Mouse (Mus musculus): ENCODE measurements at regions not wholly inside any gene's neighbourhood (a gene's known extent, or its start where the extent isn't known, plus 50 kb on each side); places are given as distances from the start of the nearest gene placed in this dataset.

DNA sequence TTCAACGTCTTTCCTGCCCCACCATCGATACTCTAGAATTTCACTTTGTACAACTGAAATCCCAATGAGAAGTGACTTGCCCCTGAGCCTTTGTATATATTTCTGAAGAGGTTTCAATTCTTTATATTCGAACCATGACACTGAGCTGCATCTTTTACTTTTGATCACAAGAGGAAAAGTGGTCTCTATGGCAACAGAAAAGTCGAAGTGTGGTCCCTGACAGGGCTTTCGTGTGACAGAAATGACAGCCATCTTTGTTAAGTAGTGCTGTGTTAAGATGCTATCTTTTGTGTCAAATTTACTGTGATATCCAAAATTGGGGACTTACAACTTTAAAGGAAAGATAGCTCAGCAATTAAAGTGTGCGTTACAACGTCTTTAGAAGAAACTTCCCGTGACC is 412.1 kb upstream of the Itga1 start:
- TF ChIP-seq CTCF (IDR thresholded peaks at IDR 0.05; ENCODE audit: insufficient read depth, low read length) (no peak), POLR2A (IDR thresholded peaks at IDR 0.05; ENCODE audit: borderline replicate concordance, extremely low read depth, low read depth, low read length) (no peak)

Data from lung, adult 2 months (tissue).